Mouse (Mus musculus): Measurements from ENCODE around the gene Phkg2.

DNA sequence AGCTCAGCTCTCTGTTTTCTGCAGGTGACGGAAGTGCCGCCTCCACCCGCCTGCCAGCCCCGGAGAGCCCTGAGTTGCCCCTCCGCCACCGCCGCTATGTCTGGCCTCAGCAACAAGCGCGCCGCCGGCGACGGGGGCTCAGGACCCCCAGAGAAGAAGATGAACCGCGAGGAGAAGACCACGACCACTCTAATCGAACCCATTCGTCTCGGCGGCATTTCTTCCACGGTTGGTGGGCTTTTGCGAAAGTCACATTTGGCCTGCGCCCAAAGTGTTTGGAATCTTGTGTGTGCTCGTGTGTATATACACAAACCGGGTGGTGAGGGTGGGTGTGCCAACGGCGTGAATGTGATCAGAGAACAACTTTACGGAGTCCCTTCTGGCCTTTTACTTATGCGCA lies 15.8 kb downstream of the Phkg2 start:
- TF ChIP-seq CTCF (IDR thresholded peaks at IDR 0.05; ENCODE audit: borderline replicate concordance, control insufficient read depth, extremely low read depth, insufficient read depth, low read length, poor library complexity) (no peak), POLR2A (IDR thresholded peaks at IDR 0.05; ENCODE audit: control insufficient read depth, extremely low read depth, insufficient read depth, low read length, poor library complexity) (0 out of 2 replicates have a peak, but pooled peaks have one; percentile 7)
